Mouse (Mus musculus): ENCODE data around the gene Tmem104.
A peak's percentile ranks its signal among the peaks of the same experiment; 100 is the strongest.

Gene Tmem104

GRCm38 (mm10) chr11:115166776-115167175 lies 20.5 kb upstream of the Tmem104 start:
- no peak for DNase-seq (ENCODE audit: low spot score)

- DNase-seq (ENCODE audit: low spot score), result no peak
These were observed 19.5 kb upstream of the Tmem104 start for GRCm38 (mm10) chr11:115167631-115168249.

GRCm38 (mm10) chr11:115169430-115169829 lies 17.9 kb upstream of the Tmem104 start:
- no peak for DNase-seq (ENCODE audit: low spot score)

- DNase-seq (ENCODE audit: low spot score), result no peak
These were observed 16.2 kb upstream of the Tmem104 start for GRCm38 (mm10) chr11:115171125-115171524.

- DNase-seq (ENCODE audit: low spot score), result no peak
These were observed 14.4 kb upstream of the Tmem104 start for GRCm38 (mm10) chr11:115172825-115173287.

GRCm38 (mm10) chr11:115173549-115174339 lies 13.5 kb upstream of the Tmem104 start:
- no peak for DNase-seq (ENCODE audit: low spot score)

- DNase-seq (ENCODE audit: low spot score), result no peak
These were observed 10.7 kb upstream of the Tmem104 start for GRCm38 (mm10) chr11:115176399-115177190.

- no peak for DNase-seq (ENCODE audit: low spot score)
These were observed 9.6 kb upstream of the Tmem104 start for GRCm38 (mm10) chr11:115177559-115178195.

GRCm38 (mm10) chr11:115178766-115179165 lies 8.5 kb upstream of the Tmem104 start:
- no peak for DNase-seq (ENCODE audit: low spot score)

GRCm38 (mm10) chr11:115179191-115179590 lies 8.1 kb upstream of the Tmem104 start:
- DNase-seq (ENCODE audit: low spot score), result no peak

GRCm38 (mm10) chr11:115179881-115180280 lies 7.4 kb upstream of the Tmem104 start:
- no peak for DNase-seq (ENCODE audit: low spot score)

GRCm38 (mm10) chr11:115181913-115182638 lies 5.2 kb upstream of the Tmem104 start:
- peak; percentile 92 for DNase-seq (ENCODE audit: low spot score)

GRCm38 (mm10) chr11:115184973-115185372 lies 2.3 kb upstream of the Tmem104 start:
- DNase-seq (ENCODE audit: low spot score), result no peak

- DNase-seq (ENCODE audit: low spot score), result no peak
These were observed 406 bp downstream of the Tmem104 start, which contains the start of gene Nat9 for GRCm38 (mm10) chr11:115187693-115188092. Gene Nat9 (minus strand): TSS chr11:115187859.

- no peak for DNase-seq (ENCODE audit: low spot score)
These were observed 1.4 kb downstream of the Tmem104 start for GRCm38 (mm10) chr11:115188539-115189231.

- no peak for DNase-seq (ENCODE audit: low spot score)
These were observed 2.0 kb downstream of the Tmem104 start for GRCm38 (mm10) chr11:115189304-115189703.

GRCm38 (mm10) chr11:115192180-115192579 lies 4.9 kb downstream of the Tmem104 start:
- DNase-seq (ENCODE audit: low spot score), result peak; percentile 65

GRCm38 (mm10) chr11:115194693-115195092 lies 7.4 kb downstream of the Tmem104 start:
- DNase-seq (ENCODE audit: low spot score), result no peak

- no peak for DNase-seq (ENCODE audit: low spot score)
These were observed 8.6 kb downstream of the Tmem104 start for GRCm38 (mm10) chr11:115195933-115196332.

- no peak for DNase-seq (ENCODE audit: low spot score)
These were observed 10.3 kb downstream of the Tmem104 start for GRCm38 (mm10) chr11:115197558-115197957.

GRCm38 (mm10) chr11:115198932-115199384 lies 11.7 kb downstream of the Tmem104 start:
- DNase-seq (ENCODE audit: low spot score), result no peak
